Mouse (Mus musculus): ENCODE measurements around the gene Mxd1.

GRCm38 (mm10) chr6:86684655-86685011, 15.7 kb upstream of the Mxd1 start:
- TF ChIP-seq EP300 (IDR thresholded peaks at IDR 0.05; ENCODE audit: low read depth), result no peak
- no peak for TF ChIP-seq CTCF (IDR thresholded peaks at IDR 0.05; ENCODE audit: low read depth)
